Comparison of ENCODE assay signal across 9 mouse cellular contexts in the genomic region with DNA sequence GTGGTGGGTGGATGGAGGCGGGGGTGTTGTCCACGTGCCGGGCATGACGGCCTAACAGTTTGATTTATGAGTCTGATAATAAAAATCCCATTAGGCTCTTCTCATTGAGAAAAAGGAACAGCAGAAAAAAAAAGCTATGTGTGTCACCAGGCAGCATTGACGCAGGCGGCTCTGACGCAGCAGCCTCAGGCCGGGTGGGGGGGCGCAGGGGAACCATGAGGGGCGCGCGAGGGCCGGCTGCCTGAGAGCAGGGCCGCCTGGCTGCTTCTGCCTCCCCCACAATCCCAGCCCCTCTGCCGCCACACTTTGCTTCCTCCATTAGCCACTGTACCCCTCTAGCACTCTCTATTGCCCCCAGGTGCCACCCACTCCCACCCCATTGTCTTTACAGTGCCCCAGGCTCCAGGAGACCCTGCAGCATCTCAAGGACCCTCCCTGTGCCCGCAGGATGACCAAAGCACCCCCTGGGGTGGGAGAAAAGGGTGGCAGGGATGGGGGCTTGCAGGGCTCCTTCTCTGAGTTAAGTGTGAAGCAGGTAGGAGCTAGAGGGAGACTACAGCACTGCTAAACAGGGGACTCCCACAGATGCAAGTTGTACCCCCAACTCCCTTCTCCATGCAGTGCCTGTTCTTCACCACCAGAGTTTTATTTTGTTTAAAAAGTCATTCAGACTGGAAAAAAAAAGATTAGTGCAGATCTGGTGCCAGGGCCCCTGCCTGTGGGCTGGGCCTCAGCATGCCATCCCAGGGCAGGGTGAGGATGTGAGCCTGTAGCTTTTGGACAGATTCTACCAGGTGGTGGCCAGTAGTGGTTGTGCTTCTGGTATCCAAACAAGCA. TPM values are rescaled to one million over a fixed set of nuclear protein-coding genes. Genes with fewer than 3 reads are reported as not detected.
A peak's percentile ranks its signal among the peaks of the same experiment; 100 is the strongest.
DNase-seq lines count a peak whose midpoint lies in the region; ATAC-seq and TF ChIP-seq lines count a peak whose summit lies in the region.
"Had no signal": no experiment of that assay in that cellular context is flagged by ENCODE, and none has a peak within 500 bp of the region (broad histone marks: within the 10 kb centered on the region; RNA-seq: fewer than 3 reads in every experiment).

No protein-coding gene starts in this region.

- intact Hi-C loops in gastrocnemius, postnatal 36 days (cut with DNase I) = loop anchor here (2.0 kb wide), 1 partner anchor 14 kb away; no protein-coding TSS in a partner anchor
- intact Hi-C loops in left cerebral cortex, postnatal 10 days (cut with DNase I) = no loop called here

- H3K36me3 ChIP-seq in hindbrain, postnatal 0 days (ENCODE audit: insufficient read depth, low read length) = no peaks in the 10 kb centered on the region
- no peaks in the 10 kb centered on the region for H3K36me3 ChIP-seq in midbrain, embryonic 16.5 days (ENCODE audit: control insufficient read depth, insufficient read depth, low read length)

- H3K9me3 ChIP-seq in hindbrain, postnatal 0 days (ENCODE audit: low read length) = no peaks in the 10 kb centered on the region
- H3K9me3 ChIP-seq in midbrain, embryonic 16.5 days (replicated peaks; ENCODE audit: control insufficient read depth, low read length, poor library complexity, severe bottlenecking) = no peaks in the 10 kb centered on the region

- peak; percentile 91 for ATAC-seq in hindbrain, postnatal 0 days
- peak; percentile 86 for ATAC-seq in midbrain, embryonic 16.5 days

- H3K9ac ChIP-seq in hindbrain, postnatal 0 days (replicated peaks; ENCODE audit: low read length) = no peak overlapping the region
- peak overlapping the region; percentile 37; the same call in 1 of the 2 replicates for H3K9ac ChIP-seq in midbrain, embryonic 16.5 days (ENCODE audit: low read depth, low read length)

- H3K4me2 ChIP-seq in hindbrain, postnatal 0 days (ENCODE audit: low read depth, low read length) = peak overlapping the region; percentile 51
- H3K4me2 ChIP-seq in midbrain, embryonic 16.5 days (ENCODE audit: low read length) = peak overlapping the region; percentile 54

- peak; percentile 57 for TF ChIP-seq CTCF in hindbrain, postnatal 0 days (IDR thresholded peaks at IDR 0.05; ENCODE audit: low read depth)

- WGBS in hindbrain, postnatal 0 days = 4% methylated on average over 16 of the region's 16 CpGs
- under 1% methylated on average over 16 of the region's 16 CpGs for WGBS in midbrain, embryonic 16.5 days

- peaks cover 16% of the 10 kb centered on the region for H3K4me1 ChIP-seq in hindbrain, postnatal 0 days (ENCODE audit: insufficient read depth, low read length)
- H3K4me1 ChIP-seq in midbrain, embryonic 16.5 days (ENCODE audit: control insufficient read depth, insufficient read depth, low read length) = peaks cover 17% of the 10 kb centered on the region

- H3K27ac ChIP-seq in hindbrain, postnatal 0 days = peak overlapping the region; percentile 82
- H3K27ac ChIP-seq in midbrain, embryonic 16.5 days (ENCODE audit: low read length) = peak overlapping the region; percentile 76

- H3K27me3 ChIP-seq in hindbrain, postnatal 0 days (ENCODE audit: insufficient read depth, low read length) = no peaks in the 10 kb centered on the region
- no peaks in the 10 kb centered on the region for H3K27me3 ChIP-seq in midbrain, embryonic 16.5 days (ENCODE audit: control insufficient read depth, insufficient read depth, low read depth, low read length)

- DNase-seq in adrenal gland, postnatal 25 days = peak; percentile 87
- DNase-seq in embryo, embryonic 10.5 days (ENCODE audit: low spot score) = peak; percentile 88
- DNase-seq in gastrocnemius, postnatal 36 days = peak; percentile 40 to 54
- peak; percentile 94 for DNase-seq in hindbrain, postnatal 0 days (ENCODE audit: low spot score)
- peak; percentile 65 to 91 for DNase-seq in left cerebral cortex, postnatal 10 days (ENCODE audit: extremely low spot score in 1 of 2, low spot score in 2 of 2)
- DNase-seq in thymus, adult 18-20 months = peak; percentile 25 to 30
- DNase-seq in spleen, postnatal 14 days (ENCODE audit: low spot score in 2 of 2) = no peak

- H3K4me3 ChIP-seq in hindbrain, postnatal 0 days (ENCODE audit: low read length) = peak overlapping the region; percentile 18
- H3K4me3 ChIP-seq in midbrain, embryonic 16.5 days (ENCODE audit: low read depth, low read length) = peak overlapping the region; percentile 33
- H3K4me3 ChIP-seq: erythroblast, embryonic 14.5 days had no signal

RNA-seq across cellular contexts. Expression of gene Pde10a, which starts 16.6 kb away (rescaled TPM):
- 16.8 and 31.8 TPM in 2 replicates for total RNA-seq in adrenal gland, postnatal 25 days (2021)
- 1 to 10 TPM; 3.9 to 4.5 TPM for total RNA-seq in gastrocnemius, postnatal 36 days (2021)
- total RNA-seq in hindbrain, postnatal 0 days (2014; rRNA removed) = 37.8 and 38.5 TPM in 2 replicates
- polyA plus RNA-seq in hindbrain, postnatal 0 days (2015; fragmentation: Nextera tagmentation; extraction: Ambion mirVana) = 8.2 and 8.4 TPM in 2 replicates
- 10 to 100 TPM; 59.0 to 83.7 TPM for total RNA-seq in left cerebral cortex, postnatal 10 days (2021)
- 14.3 and 17.7 TPM in 2 replicates for polyA plus RNA-seq in midbrain, embryonic 16.5 days (2015; fragmentation: Nextera tagmentation; extraction: Ambion mirVana)
- polyA plus RNA-seq: erythroblast, embryonic 14.5 days had no signal

RNA-seq across cellular contexts. Expression of gene Gm17087, which starts 58.2 kb away (rescaled TPM):
- total RNA-seq in adrenal gland, postnatal 25 days (2021) = not detected in 2 replicates
- total RNA-seq in gastrocnemius, postnatal 36 days (2021) = not detected
- not detected in 2 replicates for total RNA-seq in hindbrain, postnatal 0 days (2014; rRNA removed)
- not detected in 2 replicates for polyA plus RNA-seq in hindbrain, postnatal 0 days (2015; fragmentation: Nextera tagmentation; extraction: Ambion mirVana)
- not detected for total RNA-seq in left cerebral cortex, postnatal 10 days (2021)
- polyA plus RNA-seq in midbrain, embryonic 16.5 days (2015; fragmentation: Nextera tagmentation; extraction: Ambion mirVana) = not detected in 2 replicates
- polyA plus RNA-seq: erythroblast, embryonic 14.5 days had no signal

Comparison
In these comparisons a context has a peak if more than half of its experiments do, and no peak if none do; other contexts are left out.
1. DNase-seq: peak in adrenal gland, postnatal 25 days (single experiment), embryo, embryonic 10.5 days (single experiment), gastrocnemius, postnatal 36 days (2 of 2), hindbrain, postnatal 0 days (single experiment), left cerebral cortex, postnatal 10 days (2 of 2) and thymus, adult 18-20 months (2 of 2); none in spleen, postnatal 14 days (0 of 2).